Mouse (Mus musculus) bone marrow macrophage, adult 2 months (primary cell): ENCODE measurements at regions not wholly inside any gene's neighbourhood (a gene's known extent, or its start where the extent isn't known, plus 50 kb on each side); places are given as distances from the start of the nearest gene placed in this dataset.

Experiments
- CTCF ChIP-seq: IDR thresholded peaks from 2 replicates; pipeline ENCODE4 v1.5.1; 2012; ENCODE audit warnings: low read depth, mild to moderate bottlenecking, low read length, moderate library complexity
- POLR2A ChIP-seq: IDR thresholded peaks from 2 replicates; pipeline ENCODE4 v1.6.1; 2012; ENCODE audit warnings: mild to moderate bottlenecking, low read depth, low read length, borderline replicate concordance

DNA sequence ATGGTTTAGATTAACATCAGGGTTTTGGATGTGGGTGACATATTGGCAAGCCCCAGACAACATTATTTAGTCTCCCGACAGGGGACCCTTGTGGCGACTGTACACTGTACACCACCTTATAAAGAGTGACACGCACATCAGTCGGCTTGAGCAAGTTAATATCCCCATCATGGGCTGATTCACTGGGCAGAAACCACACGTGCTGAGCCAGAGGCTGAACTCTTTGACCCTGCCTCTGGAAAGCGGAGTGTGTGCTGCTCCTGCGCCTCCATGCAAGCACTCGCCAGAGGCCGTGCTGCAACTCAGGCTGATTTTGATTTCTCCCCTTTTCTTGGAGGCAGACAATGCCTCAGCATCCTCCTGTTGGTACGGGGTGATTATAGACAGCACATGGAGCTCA, 125.2 kb upstream of the Msx2 start:
- TF ChIP-seq POLR2A: no peak
- TF ChIP-seq CTCF: no peak
